Mouse (Mus musculus) heart, adult 9 months (tissue): ENCODE measurements at regions not wholly inside any gene's neighbourhood (a gene's known extent, or its start where the extent isn't known, plus 50 kb on each side); places are given as distances from the start of the nearest gene placed in this dataset.

Source experiments
- DNase-seq, 2 experiments: peaks; one replicate each; pipeline ENCODE4 v3.0.0; 2022; ENCODE audit warnings: low spot score in 2 of 2

DNA sequence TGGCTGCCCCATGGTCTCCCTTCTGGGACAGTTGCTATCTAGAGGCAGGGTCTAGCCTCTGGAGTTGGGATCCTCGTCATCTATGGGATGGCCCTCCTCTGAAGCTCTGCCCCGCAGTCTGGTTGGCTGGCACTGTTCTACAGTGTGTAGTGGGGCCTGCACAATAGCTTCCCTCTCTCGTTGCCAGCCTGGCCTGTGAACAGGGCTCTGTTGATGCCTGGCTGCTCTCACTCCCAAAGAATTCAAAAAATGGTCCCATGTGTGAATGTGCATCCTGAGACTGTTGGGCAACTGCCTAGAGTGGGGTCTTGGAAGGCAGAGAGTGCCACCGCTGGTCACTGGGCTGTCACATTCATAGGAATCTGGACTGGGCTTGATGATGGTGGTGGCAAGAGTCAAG, 53.8 kb upstream of the Ccnd1 start:
- DNase-seq = no peak

DNA sequence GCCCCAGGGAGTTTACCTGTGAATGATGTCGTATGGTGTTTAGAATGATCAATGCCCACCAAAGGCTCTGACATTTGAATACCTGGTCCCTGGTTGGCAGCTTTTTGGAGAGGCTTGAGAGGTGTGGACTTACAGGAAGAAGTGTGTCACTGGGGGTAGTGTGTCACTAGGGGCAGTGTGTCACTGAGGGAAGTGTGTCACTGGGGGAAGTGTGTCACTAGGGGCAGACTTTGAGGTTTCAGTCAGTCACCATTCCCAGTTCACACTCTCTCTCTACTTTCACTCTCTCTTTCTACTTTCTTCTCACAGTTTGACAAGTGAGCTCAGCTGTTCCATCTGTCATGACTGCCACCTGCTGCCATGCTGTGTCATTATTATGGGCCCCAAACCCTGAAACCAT, 52.0 kb upstream of the Ccnd1 start:
- DNase-seq = no peak
